Mouse (Mus musculus) cerebellum, postnatal 36 days (tissue): ENCODE data around the gene Gm2310.
"Not testable (repeated sequence)": the region's sequence is repeated elsewhere in the genome, so short reads cannot be mapped to it uniquely, and the experiment has no call there.

Experiments
- DNase-seq, 2 experiments: peaks; one replicate each; pipeline ENCODE4 v3.0.0; 2021 to 2022; ENCODE audit warnings: mixed read lengths in 2 of 2

Gene Gm2310

GRCm38 (mm10) chr15:8519853-8520252 is at the start of gene Gm2310:
Gene Gm2310, minus strand, starts transcription at chr15:8519953.
- not testable (repeated sequence) for DNase-seq

- peak; percentile 83 to 87 for DNase-seq
Observed at GRCm38 (mm10) chr15:8568645-8569528, 49.1 kb upstream of the Gm2310 start.

- no peak for DNase-seq
Observed at GRCm38 (mm10) chr15:8568286-8568644, 48.5 kb upstream of the Gm2310 start.

GRCm38 (mm10) chr15:8565416-8565815 is 45.7 kb upstream of the Gm2310 start:
- DNase-seq = no peak

- DNase-seq = no peak
Observed at GRCm38 (mm10) chr15:8564331-8564730, 44.6 kb upstream of the Gm2310 start.

- DNase-seq = no peak
Observed at GRCm38 (mm10) chr15:8563423-8564194, 43.9 kb upstream of the Gm2310 start.

GRCm38 (mm10) chr15:8562776-8563175 is 43.0 kb upstream of the Gm2310 start:
- no peak for DNase-seq

- no peak for DNase-seq
Observed at GRCm38 (mm10) chr15:8531201-8531600, 11.4 kb upstream of the Gm2310 start.

- no peak for DNase-seq
Observed at GRCm38 (mm10) chr15:8512957-8513356, 6.8 kb downstream of the Gm2310 start.

GRCm38 (mm10) chr15:8511861-8512260 is 7.9 kb downstream of the Gm2310 start:
- no peak for DNase-seq

- no peak for DNase-seq
Observed at GRCm38 (mm10) chr15:8502431-8502830, 17.3 kb downstream of the Gm2310 start.

GRCm38 (mm10) chr15:8485261-8485660 is 34.5 kb downstream of the Gm2310 start:
- no peak for DNase-seq

GRCm38 (mm10) chr15:8469006-8469575 is 50.7 kb downstream of the Gm2310 start:
- no peak for DNase-seq
